19 mouse cellular contexts compared by ENCODE assay signal in genomic region chr6:49068361-49068760, GRCm38 (mm10).
"Had no signal": no experiment of that assay in that cellular context is flagged by ENCODE, and none has a peak within 500 bp of the region (broad histone marks: within the 10 kb centered on the region; RNA-seq: fewer than 3 reads in every experiment).

No protein-coding gene starts in this region.

- H3K27me3 ChIP-seq: limb, embryonic 12.5 days; limb, embryonic 15.5 days; liver, embryonic 15.5 days; midbrain, embryonic 12.5 days; midbrain, embryonic 15.5 days; neural tube, embryonic 12.5 days; neural tube, embryonic 15.5 days had no signal

- H3K4me3 ChIP-seq: limb, embryonic 12.5 days; limb, embryonic 15.5 days; liver, embryonic 15.5 days; midbrain, embryonic 12.5 days; midbrain, embryonic 15.5 days; neural tube, embryonic 12.5 days; neural tube, embryonic 15.5 days had no signal

- H3K9ac ChIP-seq: limb, embryonic 12.5 days; limb, embryonic 15.5 days; liver, embryonic 15.5 days; midbrain, embryonic 12.5 days; midbrain, embryonic 15.5 days; neural tube, embryonic 12.5 days; neural tube, embryonic 15.5 days had no signal

- H3K4me1 ChIP-seq: limb, embryonic 12.5 days; limb, embryonic 15.5 days; liver, embryonic 15.5 days; midbrain, embryonic 12.5 days; neural tube, embryonic 12.5 days had no signal

- H3K36me3 ChIP-seq: limb, embryonic 12.5 days; limb, embryonic 15.5 days; liver, embryonic 15.5 days; midbrain, embryonic 12.5 days; midbrain, embryonic 15.5 days; neural tube, embryonic 12.5 days; neural tube, embryonic 15.5 days had no signal

- H3K9me3 ChIP-seq: limb, embryonic 12.5 days; limb, embryonic 15.5 days; liver, embryonic 15.5 days; midbrain, embryonic 12.5 days; midbrain, embryonic 15.5 days; neural tube, embryonic 12.5 days; neural tube, embryonic 15.5 days had no signal

- H3K27ac ChIP-seq: limb, embryonic 12.5 days; limb, embryonic 15.5 days; liver, embryonic 15.5 days; macrophage; midbrain, embryonic 12.5 days; midbrain, embryonic 15.5 days; neural tube, embryonic 12.5 days; neural tube, embryonic 15.5 days had no signal

- DNase-seq: kidney, adult 9 months; kidney, postnatal 14 days; kidney, postnatal 4 days; left cerebral cortex, postnatal 4 days; lung, adult 18-20 months; right cerebral cortex, postnatal 25 days; spleen, adult 18-20 months; thymus, adult 2 months; thymus, postnatal 14 days; thymus, postnatal 4 days had no signal

- H3K4me2 ChIP-seq: limb, embryonic 12.5 days; limb, embryonic 15.5 days; liver, embryonic 11.5 days; liver, embryonic 15.5 days; midbrain, embryonic 12.5 days; midbrain, embryonic 15.5 days; neural tube, embryonic 12.5 days; neural tube, embryonic 15.5 days had no signal

- ATAC-seq: midbrain, embryonic 15.5 days had no signal
